Mouse (Mus musculus) frontal cortex, postnatal 10 days (tissue): Measurements from ENCODE around the gene 4930415O20Rik.
A peak's percentile ranks its signal among the peaks of the same experiment; 100 is the strongest.

Experiments
- DNase-seq, 2 experiments: peaks; one replicate each; pipeline ENCODE4 v3.0.0; 2022; ENCODE audit warnings: low spot score in 2 of 2, mixed read lengths in 1 of 2

The 4930415O20Rik gene

GRCm38 (mm10) chr15:98629464-98629863, 58.7 kb downstream of the 4930415O20Rik start:
- no peak for DNase-seq

- DNase-seq = no peak
Measured at GRCm38 (mm10) chr15:98630540-98630939, 59.7 kb downstream of the 4930415O20Rik start, which contains the start of gene Cacnb3. Gene Cacnb3, plus strand, starts transcription at chr15:98630840.

GRCm38 (mm10) chr15:98631493-98631892, 60.7 kb downstream of the 4930415O20Rik start:
- peak in 1 of 2 experiments; percentile 62 for DNase-seq

- DNase-seq = peak in 1 of 2 experiments; percentile 67
Measured at GRCm38 (mm10) chr15:98632107-98632744, 61.4 kb downstream of the 4930415O20Rik start.

- DNase-seq = no peak
Measured at GRCm38 (mm10) chr15:98632921-98633320, 62.1 kb downstream of the 4930415O20Rik start.

- no peak for DNase-seq
Measured at GRCm38 (mm10) chr15:98633822-98634470, 63.1 kb downstream of the 4930415O20Rik start.

- DNase-seq = peak; percentile 77 to 80
Measured at GRCm38 (mm10) chr15:98634541-98635081, 63.8 kb downstream of the 4930415O20Rik start.

- no peak for DNase-seq
Measured at GRCm38 (mm10) chr15:98635291-98635841, 64.6 kb downstream of the 4930415O20Rik start.

- peak; percentile 71 to 73 for DNase-seq
Measured at GRCm38 (mm10) chr15:98636517-98636916, 65.7 kb downstream of the 4930415O20Rik start.

- DNase-seq = no peak
Measured at GRCm38 (mm10) chr15:98637155-98637554, 66.4 kb downstream of the 4930415O20Rik start.
